Mouse (Mus musculus): ENCODE measurements at regions not wholly inside any gene's neighbourhood (a gene's known extent, or its start where the extent isn't known, plus 50 kb on each side); places are given as distances from the start of the nearest gene placed in this dataset.

GRCm38 (mm10) chr3:54541389-54541788 is 151.2 kb upstream of the Supt20 start:
- in situ Hi-C loops (cut with MboI; ENCODE audit: low pct_ligation_motif_present, low pct_unique_long_range_greater_than_20kb, low sequenced_read_pairs) (loop anchor here (25.0 kb wide), 1 partner anchor 179 kb away; the partner anchor contains the start of gene Postn), dilution Hi-C loops (cut with MboI; ENCODE audit: extremely low pct_ligation_motif_present, extremely low pct_unique_long_range_greater_than_20kb, low sequenced_read_pairs) (no loop called here)
- no peak overlapping the region for H3K4me3 ChIP-seq (replicated peaks in 1 of 3; ENCODE audit: low read depth in 2 of 3, low read length in 2 of 3, poor library complexity in 1 of 3)
- H3K4me1 ChIP-seq (ENCODE audit: control insufficient read depth in 1 of 2, insufficient read depth in 2 of 2) = no peaks in the 10 kb centered on the region
- H3K9me3 ChIP-seq (replicated peaks; ENCODE audit: low read length) = peaks cover 9% of the 10 kb centered on the region
- no peak overlapping the region for H3K27ac ChIP-seq (ENCODE audit: insufficient read depth, low read depth)
- no peaks in the 10 kb centered on the region for H3K36me3 ChIP-seq (replicated peaks in 1 of 2; ENCODE audit: control insufficient read depth in 1 of 2, insufficient read depth in 1 of 2, low read length in 1 of 2)
- TF ChIP-seq MAZ (IDR thresholded peaks at IDR 0.05; ENCODE audit: low read depth, low read length) = no peak
- TF ChIP-seq ELF1 (IDR thresholded peaks at IDR 0.05; ENCODE audit: low read depth, low read length) = no peak
- TF ChIP-seq SMC3 (IDR thresholded peaks at IDR 0.05; ENCODE audit: low read depth, low read length) = no peak
- no peak for TF ChIP-seq ZNF384 (IDR thresholded peaks at IDR 0.05; ENCODE audit: low read depth, low read length)
- TF ChIP-seq RCOR1 (conservative IDR thresholded peaks at IDR 0.05; ENCODE audit: low read depth, low read length) = no peak
- no peak for TF ChIP-seq CTCF (conservative IDR thresholded peaks at IDR 0.05 in 1 of 2, IDR thresholded peaks at IDR 0.05 in 1 of 2; ENCODE audit: low read depth in 2 of 2, low read length in 2 of 2)
- no peak for TF ChIP-seq CHD1 (IDR thresholded peaks at IDR 0.05; ENCODE audit: low read depth, low read length)
- no peak for TF ChIP-seq KAT2A (IDR thresholded peaks at IDR 0.05; ENCODE audit: insufficient replicate concordance, low read length)
- TF ChIP-seq E2F4 (IDR thresholded peaks at IDR 0.05; ENCODE audit: insufficient replicate concordance, low read depth, low read length) = no peak
- no peak for TF ChIP-seq JUN (IDR thresholded peaks at IDR 0.05; ENCODE audit: insufficient read depth, low read depth, low read length)
- no peak for TF ChIP-seq MAFK (IDR thresholded peaks at IDR 0.05; ENCODE audit: insufficient replicate concordance, low read length)
- H3K9ac ChIP-seq (ENCODE audit: insufficient read depth, low read depth) = no peak overlapping the region
- no peaks in the 10 kb centered on the region for H3K79me2 ChIP-seq (replicated peaks; ENCODE audit: control insufficient read depth, extremely low read depth, insufficient read depth, poor library complexity, severe bottlenecking)
- H3K27me3 ChIP-seq (replicated peaks) = no peaks in the 10 kb centered on the region
- H3K4me2 ChIP-seq (ENCODE audit: insufficient read depth, low read depth, poor library complexity, severe bottlenecking) = no peak overlapping the region
- DNase-seq (ENCODE audit: extremely low read depth) = no peak

DNA sequence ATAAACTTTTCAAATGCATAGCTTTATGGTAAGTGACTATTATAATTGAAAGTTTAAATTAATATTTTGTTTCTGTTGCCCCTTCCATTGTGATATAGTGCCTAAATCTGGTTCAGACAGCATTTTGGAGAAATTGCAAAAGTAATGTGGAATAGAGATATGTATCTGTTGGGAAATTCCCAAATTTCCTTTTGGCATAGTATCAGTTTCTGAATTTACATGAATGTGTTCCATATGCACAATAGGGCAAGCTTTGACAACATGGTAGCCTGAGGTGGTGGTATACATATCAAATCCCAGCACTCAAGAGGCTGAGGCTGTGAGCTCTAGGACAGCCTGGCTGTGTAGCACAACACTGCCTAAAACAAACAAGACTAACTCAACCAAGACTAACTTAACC is 147.2 kb upstream of the Supt20 start:
- DNase-seq (ENCODE audit: extremely low read depth) = no peak
- Histone ChIP-seq H3K9me3 (replicated peaks; ENCODE audit: low read length) (peaks cover 6% of the 10 kb centered on the region), H3K4me1 (ENCODE audit: control insufficient read depth in 1 of 2, insufficient read depth in 2 of 2) (no peaks in the 10 kb centered on the region), H3K36me3 (replicated peaks in 1 of 2; ENCODE audit: control insufficient read depth in 1 of 2, insufficient read depth in 1 of 2, low read length in 1 of 2) (no peaks in the 10 kb centered on the region), H3K4me2 (ENCODE audit: insufficient read depth, low read depth, poor library complexity, severe bottlenecking) (no peak overlapping the region), H3K4me3 (replicated peaks in 1 of 3; ENCODE audit: low read depth in 2 of 3, low read length in 2 of 3, poor library complexity in 1 of 3) (no peak overlapping the region), H3K27me3 (replicated peaks) (no peaks in the 10 kb centered on the region), H3K9ac (ENCODE audit: insufficient read depth, low read depth) (no peak overlapping the region), H3K27ac (ENCODE audit: insufficient read depth, low read depth) (no peak overlapping the region), H3K79me2 (replicated peaks; ENCODE audit: control insufficient read depth, extremely low read depth, insufficient read depth, poor library complexity, severe bottlenecking) (no peaks in the 10 kb centered on the region)
- dilution Hi-C loops (cut with MboI; ENCODE audit: extremely low pct_ligation_motif_present, extremely low pct_unique_long_range_greater_than_20kb, low sequenced_read_pairs) = no loop called here
- in situ Hi-C loops (cut with MboI; ENCODE audit: low pct_ligation_motif_present, low pct_unique_long_range_greater_than_20kb, low sequenced_read_pairs) = loop anchor here (25.0 kb wide), 1 partner anchor 183 kb away; the partner anchor contains the start of gene Postn
- TF ChIP-seq ZNF384 (IDR thresholded peaks at IDR 0.05; ENCODE audit: low read depth, low read length) (no peak), CHD2 (IDR thresholded peaks at IDR 0.05; ENCODE audit: low read length) (no peak), POLR2AphosphoS2 (IDR thresholded peaks at IDR 0.05; ENCODE audit: low read depth, low read length) (no peak), MAFK (IDR thresholded peaks at IDR 0.05; ENCODE audit: insufficient replicate concordance, low read length) (no peak)

- Histone ChIP-seq H3K9me3 (replicated peaks; ENCODE audit: low read length) (peaks cover 6% of the 10 kb centered on the region), H3K36me3 (replicated peaks in 1 of 2; ENCODE audit: control insufficient read depth in 1 of 2, insufficient read depth in 1 of 2, low read length in 1 of 2) (no peaks in the 10 kb centered on the region), H3K4me3 (replicated peaks in 1 of 3; ENCODE audit: low read depth in 2 of 3, low read length in 2 of 3, poor library complexity in 1 of 3) (no peak overlapping the region), H3K4me1 (ENCODE audit: control insufficient read depth in 1 of 2, insufficient read depth in 2 of 2) (no peaks in the 10 kb centered on the region), H3K27me3 (replicated peaks) (no peaks in the 10 kb centered on the region), H3K27ac (ENCODE audit: insufficient read depth, low read depth) (no peak overlapping the region), H3K4me2 (ENCODE audit: insufficient read depth, low read depth, poor library complexity, severe bottlenecking) (no peak overlapping the region), H3K79me2 (replicated peaks; ENCODE audit: control insufficient read depth, extremely low read depth, insufficient read depth, poor library complexity, severe bottlenecking) (no peaks in the 10 kb centered on the region), H3K9ac (ENCODE audit: insufficient read depth, low read depth) (no peak overlapping the region)
- dilution Hi-C loops (cut with MboI; ENCODE audit: extremely low pct_ligation_motif_present, extremely low pct_unique_long_range_greater_than_20kb, low sequenced_read_pairs) (no loop called here), in situ Hi-C loops (cut with MboI; ENCODE audit: low pct_ligation_motif_present, low pct_unique_long_range_greater_than_20kb, low sequenced_read_pairs) (no loop called here)
- TF ChIP-seq NELFE (IDR thresholded peaks at IDR 0.05; ENCODE audit: low read depth, low read length) (no peak), CHD1 (IDR thresholded peaks at IDR 0.05; ENCODE audit: low read depth, low read length) (no peak), TBP (conservative IDR thresholded peaks at IDR 0.05; ENCODE audit: low read depth, low read length) (no peak)
- no peak for DNase-seq (ENCODE audit: extremely low read depth)
Measured at GRCm38 (mm10) chr3:54551908-54552307, 140.7 kb upstream of the Supt20 start.

Measured in CH12.LX (cell line).